Mouse (Mus musculus): ENCODE results near the gene Fhdc1. TPM values are rescaled to one million over a fixed set of nuclear protein-coding genes. Genes with fewer than 3 reads are reported as not detected.

Gene Fhdc1
- total RNA-seq, 1 experiment from 2014 or later: 13.6 TPM

DNA sequence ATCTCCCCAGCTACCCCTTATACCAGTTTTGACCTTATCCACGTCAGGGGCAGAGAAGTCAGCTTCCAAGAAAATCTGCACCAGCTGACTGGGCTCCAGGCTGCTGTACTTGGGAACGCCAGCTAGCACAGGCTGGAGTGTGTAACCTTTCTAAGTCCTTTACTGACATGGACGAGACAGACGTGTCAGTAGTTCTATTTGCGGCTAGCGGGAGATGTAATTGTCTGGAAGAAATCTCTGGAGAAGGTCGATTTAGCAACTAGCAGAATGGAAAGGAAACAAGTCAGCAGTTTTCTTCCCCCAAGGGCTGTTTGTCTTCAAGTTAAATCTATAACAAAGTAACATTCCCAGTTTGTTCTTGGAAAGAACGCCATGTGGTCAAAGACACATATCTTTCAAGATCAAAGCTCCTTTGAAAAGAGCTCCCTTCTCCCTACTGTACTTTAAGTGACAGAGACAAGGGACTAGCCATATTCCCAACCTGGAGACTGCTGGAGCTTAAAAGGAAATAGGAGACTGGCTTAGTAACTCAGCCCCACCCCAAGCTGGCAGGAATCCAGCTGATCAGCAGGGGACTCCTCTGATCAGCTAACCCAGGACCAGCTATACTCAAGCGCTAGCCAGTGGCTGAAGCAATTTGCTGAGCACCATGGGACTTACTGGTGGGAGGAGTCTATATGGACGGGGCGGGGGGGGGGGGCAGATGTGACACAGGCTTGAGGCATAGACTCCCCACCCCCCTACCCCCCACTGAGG lies 44.8 kb downstream of the Fhdc1 start:
- peak; percentile 64 for DNase-seq

DNA sequence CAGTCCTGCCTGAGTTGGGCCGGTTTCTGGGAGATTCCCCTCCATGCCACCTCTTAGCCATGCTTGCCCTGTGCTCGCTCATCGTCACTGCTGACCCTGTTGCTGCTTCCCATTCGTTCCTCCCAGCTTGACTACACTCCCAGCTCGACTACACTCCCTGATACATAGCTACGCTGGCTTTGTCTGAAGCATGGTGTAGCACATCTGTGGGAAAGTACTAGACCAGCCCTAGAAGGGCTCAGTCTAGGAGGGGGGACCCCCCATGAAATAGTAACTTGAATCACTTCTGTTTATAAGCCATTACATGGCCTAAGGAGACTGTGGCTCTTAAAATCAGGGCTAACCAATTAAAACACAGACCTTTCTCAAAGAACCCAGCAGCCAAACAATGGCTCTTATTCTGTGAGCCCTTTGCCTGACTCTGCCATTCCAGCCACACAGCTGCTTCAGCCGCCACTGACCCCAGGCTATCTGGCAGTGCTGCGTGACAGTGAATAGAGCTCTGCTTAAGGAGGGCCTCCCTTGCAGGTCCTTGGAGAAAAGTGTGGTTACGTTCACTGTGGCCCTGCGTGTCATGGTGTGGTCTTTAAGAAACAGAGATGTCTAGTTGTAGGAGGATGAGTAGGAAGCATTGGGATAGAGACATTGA lies 47.3 kb downstream of the Fhdc1 start:
- no peak for DNase-seq

DNA sequence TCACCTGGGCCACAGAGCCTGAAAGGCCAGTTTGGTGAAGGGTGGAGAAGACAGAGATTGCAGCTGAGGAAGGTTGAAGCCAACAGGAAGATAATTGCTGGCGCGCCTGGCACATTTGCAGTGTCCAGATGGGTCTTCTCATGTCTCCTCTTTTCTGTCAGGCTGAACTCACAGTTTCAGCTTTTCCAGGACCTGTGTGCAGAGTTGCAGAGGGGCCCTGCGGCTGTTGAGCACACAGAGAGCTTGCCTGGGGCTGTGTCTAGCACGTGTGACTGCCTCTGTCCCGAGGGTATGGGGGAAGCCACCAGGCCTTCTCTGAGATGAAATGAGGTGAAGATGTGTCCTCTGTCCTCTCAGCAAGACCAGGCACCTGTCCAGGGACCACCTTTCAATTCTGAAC lies 49.0 kb downstream of the Fhdc1 start:
- no peak for DNase-seq

DNA sequence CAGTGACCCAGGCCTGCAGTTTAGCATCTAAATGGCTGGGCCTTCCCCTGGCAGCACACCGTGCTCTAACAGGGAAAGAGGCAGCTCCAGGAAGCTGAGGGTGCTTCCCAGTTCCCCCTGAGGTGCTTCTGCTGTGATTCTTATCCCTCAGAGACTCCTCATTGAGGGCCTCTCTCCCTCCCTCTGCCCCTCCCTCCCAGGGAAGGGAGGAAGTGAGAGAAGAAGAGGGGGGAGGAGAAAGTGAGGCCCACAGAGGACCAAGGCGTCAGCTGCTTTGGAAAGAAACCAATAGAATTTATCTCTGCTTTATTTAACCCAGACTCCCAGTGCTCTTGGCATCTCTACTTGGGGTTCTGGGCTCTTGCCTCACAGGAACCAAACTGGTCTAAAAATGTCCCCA lies 50.1 kb downstream of the Fhdc1 start:
- no peak for DNase-seq

DNA sequence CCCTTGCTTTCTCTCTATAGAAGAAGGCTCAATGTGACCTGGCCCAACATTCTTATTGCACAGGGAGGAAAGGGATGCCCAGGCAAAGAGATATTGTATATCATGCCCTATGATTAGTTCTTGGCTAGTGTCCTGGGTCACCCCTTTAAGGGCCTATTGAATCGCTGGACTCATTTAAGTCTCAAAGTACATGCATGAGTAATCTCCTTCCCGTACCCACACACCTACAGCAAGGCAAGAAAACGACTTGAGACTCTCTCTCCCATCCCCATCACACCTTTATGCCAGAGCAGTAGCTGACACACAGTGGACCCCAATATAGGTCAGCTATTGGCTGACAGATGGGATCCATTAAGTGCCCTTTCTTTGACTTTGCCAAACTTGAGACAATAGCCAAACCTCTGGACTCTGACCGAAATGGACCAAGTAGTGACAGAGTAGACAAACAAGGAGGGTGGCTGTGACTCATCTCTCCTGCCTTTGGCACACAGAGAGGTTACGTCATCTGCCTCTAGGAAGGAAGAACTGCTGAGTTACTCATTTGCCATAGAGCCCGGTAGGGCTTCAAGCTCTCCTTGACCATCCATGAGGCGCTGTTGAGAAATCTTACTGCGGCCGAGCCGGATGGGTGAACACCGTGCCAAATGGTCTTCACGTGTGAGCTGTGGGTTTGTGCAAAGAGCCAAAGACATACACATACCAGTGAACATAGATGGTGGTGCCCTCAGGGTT lies 51.1 kb downstream of the Fhdc1 start:
- peak; percentile 80 for DNase-seq

DNA sequence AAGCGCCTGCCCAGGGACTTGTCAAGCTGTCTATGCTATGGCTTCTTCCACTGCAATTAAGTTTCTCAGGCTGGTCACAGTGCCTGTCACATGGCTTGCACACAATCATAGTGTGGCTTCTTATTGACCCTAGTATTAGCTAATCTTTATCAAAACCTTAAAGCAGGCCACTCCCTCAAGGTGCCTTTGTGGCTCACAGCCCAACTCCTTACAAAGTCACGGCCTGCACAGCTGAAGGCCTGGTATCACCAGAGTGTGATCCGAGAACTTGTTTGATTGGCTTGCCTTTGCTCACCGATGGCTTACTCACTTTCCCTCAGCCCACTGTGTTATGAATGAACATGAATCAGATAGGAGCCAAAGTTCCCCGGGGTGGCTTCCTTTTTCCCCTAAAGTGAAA lies 52.5 kb downstream of the Fhdc1 start:
- DNase-seq: no peak

DNA sequence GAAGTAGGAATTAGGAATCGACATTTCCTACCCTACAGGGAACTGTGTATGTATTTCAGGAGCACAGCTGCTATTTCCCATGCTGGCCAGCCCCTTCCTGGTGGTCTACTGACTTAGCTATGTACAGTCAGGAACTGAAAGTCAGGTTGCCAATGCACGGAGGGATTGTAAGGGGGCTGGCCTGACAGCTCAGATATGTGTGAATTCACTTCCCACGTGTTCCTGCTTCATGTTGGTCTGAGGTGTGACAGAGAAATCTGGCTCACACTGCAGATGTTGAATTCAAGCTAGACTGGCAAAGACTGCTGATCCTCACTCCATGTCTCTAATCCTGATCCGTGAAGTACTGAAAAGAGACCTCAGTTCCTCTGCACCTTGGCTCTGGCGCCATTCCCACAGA lies 57.9 kb downstream of the Fhdc1 start:
- no peak for DNase-seq

DNA sequence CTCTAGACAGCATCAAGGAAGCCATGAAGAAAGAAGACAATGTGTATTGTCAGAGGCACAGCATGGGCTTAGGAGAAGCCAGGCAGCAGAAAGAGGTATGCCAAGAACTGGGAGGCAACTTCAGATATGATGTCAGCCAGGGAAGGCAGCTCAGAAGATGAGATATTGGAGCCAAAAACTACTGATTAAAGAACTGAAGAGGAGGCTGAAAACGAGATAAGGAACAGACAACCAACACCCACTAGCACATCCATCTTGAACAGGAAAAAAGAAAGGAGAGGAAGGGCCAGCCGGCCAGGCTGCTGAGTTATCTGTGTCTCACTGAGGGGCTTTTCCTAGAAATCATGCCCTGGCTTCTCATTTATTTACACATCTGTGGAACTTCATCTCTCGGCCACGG lies 66.4 kb downstream of the Fhdc1 start:
- no peak for DNase-seq

DNA sequence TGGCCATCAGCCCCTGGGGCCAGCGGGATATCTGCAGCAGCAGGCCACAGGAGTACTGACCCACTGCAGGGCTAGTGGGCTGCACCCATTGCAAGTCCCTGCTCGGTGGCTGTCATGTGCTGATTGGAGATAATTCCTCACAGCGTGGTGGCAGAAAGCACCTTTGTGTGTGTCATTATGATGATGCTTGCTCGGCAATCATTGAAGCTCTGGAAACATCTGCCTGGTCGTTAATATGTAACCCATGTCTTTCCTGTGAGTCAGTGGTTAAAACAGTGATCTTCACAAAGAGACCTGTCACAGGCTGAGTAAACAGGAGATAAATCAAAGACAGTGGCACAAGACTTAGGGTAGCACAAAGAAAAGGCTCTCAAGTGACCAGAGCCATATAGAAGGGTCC lies 67.3 kb downstream of the Fhdc1 start:
- no peak for DNase-seq

DNA sequence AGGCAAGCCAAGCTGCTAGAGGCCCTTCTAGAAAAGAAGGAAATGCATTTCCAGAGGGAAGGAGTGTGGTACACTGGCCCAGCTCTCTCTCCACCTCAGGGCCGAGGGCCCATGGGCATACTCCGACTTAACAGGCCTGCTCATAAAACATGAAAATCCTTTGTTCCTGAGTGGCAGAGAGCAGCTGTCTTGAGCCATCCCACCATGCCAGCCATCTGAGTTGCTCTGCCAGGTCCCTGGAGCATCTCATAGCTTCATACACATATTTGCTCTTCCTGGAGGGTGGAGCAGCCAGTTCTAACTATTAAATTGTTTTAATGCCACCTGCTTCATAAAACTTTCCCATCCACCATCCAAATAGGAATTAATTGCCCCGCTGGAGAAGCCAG lies 70.8 kb downstream of the Fhdc1 start:
- no peak for DNase-seq

DNA sequence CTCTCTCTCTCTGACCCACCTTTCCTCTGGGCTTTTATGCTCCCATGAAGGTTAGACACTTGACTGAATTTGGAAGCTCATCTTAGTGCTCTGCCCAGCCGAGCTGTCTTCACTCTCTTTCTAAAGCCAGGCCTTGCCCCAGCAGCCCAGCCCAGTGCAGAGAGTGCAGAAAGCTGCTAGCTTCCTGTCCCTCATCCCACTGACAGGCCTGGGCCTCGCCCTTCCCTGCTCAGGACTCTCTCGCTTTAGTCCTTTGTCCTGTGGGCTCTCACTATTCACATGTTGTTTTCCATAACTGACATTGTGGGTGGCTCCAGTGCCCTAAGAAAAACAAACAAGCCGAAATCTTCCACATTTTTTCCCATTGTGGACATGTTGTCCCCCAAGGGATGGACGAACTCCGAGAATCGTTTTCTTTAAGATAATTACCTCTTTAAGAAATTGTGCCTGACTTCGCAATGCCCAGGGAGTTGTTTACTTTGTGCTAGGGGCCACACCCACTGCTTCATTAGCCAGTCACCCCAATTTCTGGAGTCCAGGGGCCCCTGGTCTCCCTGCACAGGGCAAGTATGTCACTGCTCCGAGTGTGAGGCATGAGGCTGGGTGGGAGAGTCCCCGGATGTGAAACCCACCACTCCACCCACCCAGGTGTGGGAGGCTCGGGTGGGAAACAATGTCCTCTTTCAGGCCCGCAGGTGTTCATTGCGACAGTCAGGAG lies 71.3 kb downstream of the Fhdc1 start:
- DNase-seq: no peak

DNA sequence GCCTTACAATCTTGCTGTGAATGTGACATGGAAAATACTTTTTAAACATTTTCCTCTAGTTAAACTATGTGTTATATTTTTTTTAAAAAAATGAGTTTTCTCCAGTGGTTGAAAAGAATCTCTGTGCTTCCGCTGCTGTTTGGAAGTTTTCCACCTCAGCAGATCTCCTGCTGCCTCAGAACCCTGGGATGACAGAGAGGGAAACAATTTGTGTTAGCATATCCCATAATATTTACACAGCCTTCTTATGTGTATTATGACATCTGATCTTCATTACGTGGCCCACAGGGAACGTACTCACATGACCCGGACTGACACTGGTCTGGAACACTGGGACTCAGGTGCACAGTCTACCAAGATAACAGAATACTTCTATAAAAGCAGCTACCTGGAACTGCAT lies 74.7 kb downstream of the Fhdc1 start:
- DNase-seq: no peak

DNA sequence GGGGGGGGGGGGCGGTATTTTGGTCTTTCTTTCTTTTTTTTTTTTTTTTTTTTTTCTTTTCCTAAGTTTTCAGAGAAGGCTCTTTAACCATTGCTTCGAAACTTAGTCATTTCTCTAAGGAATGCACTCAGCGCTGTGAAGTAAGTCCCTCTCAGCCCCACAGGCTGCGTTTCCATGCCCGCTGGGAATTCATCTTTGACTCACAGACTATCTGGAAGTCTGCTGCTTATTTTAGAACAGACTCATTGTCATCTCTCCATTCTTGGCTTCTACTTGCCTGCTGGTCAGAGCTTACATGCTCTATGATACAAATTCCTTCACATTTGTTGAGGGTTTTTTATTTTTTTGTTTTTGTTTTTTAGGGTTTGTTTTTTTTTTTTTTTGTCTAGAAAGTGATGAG lies 76.8 kb downstream of the Fhdc1 start:
- DNase-seq: no peak

DNA sequence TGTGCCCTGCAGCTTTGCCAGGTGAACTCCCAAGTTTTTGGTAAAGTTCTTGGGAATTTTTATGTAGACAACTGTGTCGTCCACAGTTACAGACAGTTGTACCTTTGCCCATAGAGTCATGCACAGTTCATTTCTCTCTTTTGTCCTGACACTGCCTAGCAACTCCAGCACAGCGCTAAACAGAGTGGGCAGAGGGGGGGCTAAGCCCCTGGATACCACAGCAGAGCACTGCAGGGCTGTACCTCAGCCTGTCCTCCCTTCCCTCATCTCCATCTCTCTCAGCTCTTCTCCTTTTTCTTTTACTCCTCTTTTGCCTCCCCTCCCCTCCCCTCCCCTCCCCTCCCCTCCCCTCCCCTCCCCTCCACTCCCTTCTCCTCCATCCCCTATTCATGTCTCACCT lies 77.5 kb downstream of the Fhdc1 start:
- no peak for DNase-seq

DNA sequence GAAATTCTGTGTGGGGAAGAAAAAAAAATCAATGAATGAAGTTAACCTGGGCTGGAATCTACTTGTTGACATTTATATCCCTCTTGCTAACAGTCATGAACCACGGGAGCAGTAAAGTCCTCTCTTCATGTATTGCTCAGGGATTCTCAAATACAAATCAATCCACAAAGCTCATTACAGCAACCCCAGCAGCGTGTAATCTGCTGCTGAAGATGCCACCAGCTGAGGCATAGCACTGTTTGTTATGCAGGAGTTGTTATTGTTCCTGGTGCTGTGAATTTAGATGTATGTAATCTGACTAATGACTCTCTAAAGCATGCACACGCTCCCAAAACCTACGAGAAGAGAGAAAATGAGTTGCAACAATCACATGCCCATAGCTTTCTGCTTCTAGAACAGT lies 82.3 kb downstream of the Fhdc1 start:
- DNase-seq: no peak

DNA sequence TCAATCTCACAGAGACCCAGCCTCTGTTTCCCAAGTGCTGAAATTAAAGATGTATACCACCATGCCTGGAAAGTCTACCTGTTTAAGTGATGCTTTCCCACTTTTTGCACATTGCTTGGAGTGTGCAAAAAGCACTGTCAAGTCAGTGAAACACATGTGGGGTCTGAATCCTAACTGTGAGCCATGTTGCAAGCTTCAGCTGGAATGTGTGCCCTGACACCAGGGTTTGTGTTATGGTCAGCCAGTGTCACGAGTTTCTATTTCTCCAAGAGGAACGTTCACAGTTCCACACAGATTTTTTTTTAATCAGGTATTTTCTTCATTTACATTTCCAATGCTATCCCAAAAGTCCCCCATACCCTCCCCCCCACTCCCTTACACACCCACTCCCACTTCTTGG lies 84.0 kb downstream of the Fhdc1 start:
- no peak for DNase-seq

DNA sequence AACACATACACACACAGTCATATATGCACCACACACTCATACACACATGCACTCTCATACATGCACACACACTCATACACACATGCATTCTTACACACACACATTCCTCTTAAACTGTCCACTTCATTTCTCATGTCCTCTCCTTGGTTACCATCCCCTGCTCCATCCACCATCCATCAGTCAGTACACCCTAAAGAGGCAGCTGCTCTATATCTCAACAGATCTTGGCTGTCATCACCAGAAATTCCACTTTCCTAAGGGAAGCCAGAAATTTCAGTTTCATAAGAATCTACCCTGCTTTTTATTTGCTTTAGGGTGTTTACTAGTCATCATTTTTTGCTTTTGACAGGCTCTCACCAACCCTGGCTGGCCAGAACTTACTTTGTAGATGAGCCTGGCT lies 84.4 kb downstream of the Fhdc1 start:
- DNase-seq: no peak

DNA sequence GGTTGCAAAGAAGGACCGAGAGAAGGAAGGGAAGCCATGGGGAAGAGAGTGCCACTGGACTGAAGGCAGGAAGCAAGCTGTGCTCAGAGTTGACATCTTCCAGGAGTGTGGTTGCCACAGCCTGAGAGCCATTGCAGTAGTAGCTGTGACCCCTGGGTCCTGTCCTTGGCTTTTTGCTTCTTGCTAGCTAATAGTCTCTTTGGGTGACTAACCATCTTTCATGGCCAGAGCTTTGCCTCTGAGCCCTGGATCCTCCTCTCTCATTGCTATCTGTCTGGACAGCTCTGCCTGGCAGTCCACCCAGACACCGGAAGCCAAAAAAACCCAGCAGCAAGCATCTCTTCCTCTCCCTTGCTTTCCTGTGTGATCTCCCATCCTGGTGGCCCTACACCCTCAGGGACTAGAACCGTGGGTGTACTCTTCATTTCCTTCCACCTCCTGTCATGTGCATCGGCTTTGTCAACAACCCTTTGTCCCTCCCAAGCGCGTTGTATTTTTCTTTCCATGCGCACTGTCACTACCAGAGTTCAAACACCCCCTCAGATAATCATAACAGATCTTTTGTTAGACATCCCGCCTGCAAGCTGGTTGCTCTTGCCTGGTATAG lies 85.3 kb downstream of the Fhdc1 start:
- peak; percentile 75 for DNase-seq
